Mouse (Mus musculus) forelimb bud, embryonic 11.5 days (tissue): ENCODE results near the gene Tbxas1.

Experiments
- DNase-seq: peaks from one replicate; pipeline ENCODE4 v3.0.0-alpha.2; 2012; ENCODE audit warnings: low read depth, low spot score

The Tbxas1 gene

GRCm38 (mm10) chr6:38875258-38876070 lies at the start of gene Tbxas1:
TSS of gene Tbxas1 (plus strand) at chr6:38875404.
- peak; percentile 31 for DNase-seq

DNA sequence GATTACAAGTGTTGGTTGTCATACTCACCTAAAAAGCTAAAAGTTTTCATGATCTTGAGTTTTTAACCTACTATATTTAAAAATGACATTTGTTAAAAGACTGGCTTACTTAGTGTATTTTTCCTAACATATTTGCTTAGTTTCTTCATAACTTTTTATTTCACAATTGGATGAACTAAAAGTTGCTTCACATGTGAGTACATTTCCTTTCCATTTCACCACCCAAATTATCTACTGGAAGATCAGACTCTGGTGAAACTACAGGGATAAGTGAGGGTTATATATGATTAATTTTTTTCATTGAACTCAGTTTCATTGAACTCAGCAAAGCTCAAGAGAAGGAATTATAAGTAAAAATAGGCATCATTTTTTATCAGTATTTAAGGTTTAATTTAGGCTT lies 49.3 kb upstream of the Tbxas1 start:
- DNase-seq: no peak

DNA sequence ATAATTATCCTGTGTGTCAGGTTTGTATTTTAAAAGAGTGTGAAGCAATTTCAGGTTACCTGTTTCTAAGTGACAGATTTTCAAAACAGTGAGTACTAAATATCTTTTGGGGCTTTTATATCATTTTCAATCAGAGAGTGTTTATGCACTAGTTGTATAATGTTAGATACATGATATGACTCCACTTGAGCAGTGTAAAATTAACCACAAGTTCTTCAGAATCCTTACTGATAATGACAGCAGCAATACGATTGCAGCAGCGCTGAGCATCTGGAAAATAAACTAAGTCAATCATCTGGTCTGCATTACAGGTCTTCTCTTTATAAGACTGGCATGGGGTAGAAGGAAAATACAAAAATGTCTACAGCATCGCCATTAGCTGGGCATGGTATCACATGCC lies 48.3 kb upstream of the Tbxas1 start:
- DNase-seq: no peak

DNA sequence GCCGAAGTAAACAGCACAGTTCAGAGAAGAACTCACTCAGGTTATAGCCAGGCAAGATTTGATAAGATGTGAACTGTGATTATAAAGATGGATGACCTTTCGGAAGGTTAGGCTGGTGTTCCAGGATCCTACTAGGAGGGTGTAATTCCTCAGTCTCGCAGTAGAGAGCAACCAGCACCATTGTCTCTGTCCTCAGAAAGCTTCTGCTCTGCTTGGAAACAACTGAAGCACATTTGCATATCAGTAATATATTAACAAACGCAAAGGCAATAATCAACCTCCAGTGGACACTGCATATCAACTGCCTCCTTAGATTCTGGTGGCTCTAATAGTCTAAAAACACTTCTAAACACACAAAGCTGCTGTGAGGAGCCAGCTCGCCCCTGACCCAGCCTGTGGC lies 47.8 kb upstream of the Tbxas1 start:
- DNase-seq: no peak

GRCm38 (mm10) chr6:38828211-38828610 lies 47.0 kb upstream of the Tbxas1 start:
- no peak for DNase-seq

DNA sequence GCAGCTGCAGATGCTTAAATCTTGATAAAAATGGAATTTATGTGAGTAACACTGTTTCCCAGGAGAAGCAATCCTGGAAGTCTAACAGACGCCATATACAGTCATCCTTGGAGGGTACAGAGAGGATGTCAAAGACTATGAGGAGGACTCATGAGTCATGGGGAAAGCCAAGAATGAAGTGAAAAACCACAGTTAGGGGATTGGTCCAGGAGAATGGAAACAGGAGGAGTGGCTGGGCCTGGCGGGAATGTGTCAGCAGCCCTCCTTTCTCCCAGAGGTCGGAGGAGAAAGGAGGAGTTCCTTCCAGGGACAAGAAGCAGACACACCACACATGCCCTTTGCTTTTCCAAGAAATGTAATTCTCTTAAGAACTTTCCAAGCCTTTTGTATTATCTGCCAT lies 45.8 kb upstream of the Tbxas1 start:
- DNase-seq: no peak

DNA sequence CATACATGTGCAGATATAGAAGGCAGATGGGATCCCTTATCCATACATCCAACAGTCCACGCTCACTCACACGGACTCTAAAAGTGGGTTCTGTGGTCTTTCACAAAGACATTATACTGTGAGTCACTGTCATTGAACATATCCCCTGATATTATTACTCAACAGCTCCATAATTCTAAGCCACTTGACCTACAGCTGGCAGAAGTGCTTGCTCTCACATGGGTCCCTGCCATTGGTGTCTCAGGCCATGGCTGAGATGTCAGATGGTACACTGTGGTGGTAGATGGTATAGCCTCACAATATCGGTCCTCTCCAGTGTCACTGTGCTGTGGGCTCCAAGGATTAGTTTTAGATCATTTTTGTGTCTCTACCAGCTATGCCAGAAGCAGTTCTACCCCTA lies 41.5 kb upstream of the Tbxas1 start:
- DNase-seq: no peak

DNA sequence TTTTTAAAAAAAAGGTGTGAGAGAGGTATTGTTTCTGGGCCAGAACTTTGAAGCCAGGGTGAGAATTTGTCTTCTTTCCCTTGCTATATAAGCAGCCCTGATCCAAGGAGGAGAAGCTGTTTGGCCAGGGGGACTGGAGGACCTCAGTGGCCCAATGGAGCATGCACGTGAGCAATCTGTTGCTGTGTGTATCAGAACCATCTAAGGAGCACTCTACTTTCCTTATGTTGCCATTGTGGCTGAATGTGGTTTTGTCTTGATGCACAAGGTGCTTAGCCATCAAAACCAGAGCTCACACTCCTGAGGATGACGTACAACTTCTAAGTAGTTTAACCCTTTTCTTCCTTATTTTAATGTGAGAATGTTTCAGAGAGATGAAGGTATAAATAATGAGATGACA lies 40.5 kb upstream of the Tbxas1 start:
- no peak for DNase-seq

DNA sequence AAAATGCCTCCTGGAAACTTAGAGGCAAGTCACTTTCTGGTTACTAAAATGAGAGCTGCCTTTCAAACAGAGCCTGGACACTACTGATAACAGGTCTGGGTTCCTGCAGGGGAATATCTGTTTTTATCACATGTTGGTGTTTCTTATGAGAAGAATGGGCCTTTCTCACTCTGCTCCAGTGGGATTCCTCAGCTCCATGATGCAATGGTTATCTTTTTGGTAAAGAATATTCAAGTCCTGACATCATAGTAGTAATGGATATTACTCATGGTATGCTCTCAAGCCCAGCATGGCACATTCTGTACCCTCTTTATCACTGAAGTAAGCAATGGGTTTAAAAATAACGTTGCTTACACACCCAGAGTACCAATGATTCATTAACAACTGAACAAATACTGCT lies 40.0 kb upstream of the Tbxas1 start:
- DNase-seq: no peak

DNA sequence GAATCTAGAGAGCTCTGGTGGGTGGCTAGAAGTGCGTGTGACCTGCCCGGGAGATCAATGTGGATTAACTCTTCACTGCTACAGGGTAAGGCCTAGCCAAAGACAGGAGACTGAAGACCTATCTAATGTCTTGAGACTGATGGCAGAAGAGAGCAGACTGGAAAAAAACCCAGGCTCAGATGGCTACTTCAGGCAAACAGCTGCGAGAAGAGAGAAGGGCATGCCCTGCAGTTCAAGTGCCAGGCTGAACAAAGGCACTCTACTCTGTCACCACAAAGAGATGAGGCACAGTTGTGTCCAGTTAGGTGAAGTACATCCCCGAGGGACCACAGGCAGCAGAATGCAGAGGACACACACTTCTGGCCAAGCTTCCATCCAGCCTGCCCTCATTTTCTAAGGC lies 37.1 kb upstream of the Tbxas1 start:
- DNase-seq: no peak

GRCm38 (mm10) chr6:38839891-38840290 lies 35.3 kb upstream of the Tbxas1 start:
- DNase-seq: no peak

- no peak for DNase-seq
Observed at GRCm38 (mm10) chr6:38840380-38840779, 34.8 kb upstream of the Tbxas1 start.

DNA sequence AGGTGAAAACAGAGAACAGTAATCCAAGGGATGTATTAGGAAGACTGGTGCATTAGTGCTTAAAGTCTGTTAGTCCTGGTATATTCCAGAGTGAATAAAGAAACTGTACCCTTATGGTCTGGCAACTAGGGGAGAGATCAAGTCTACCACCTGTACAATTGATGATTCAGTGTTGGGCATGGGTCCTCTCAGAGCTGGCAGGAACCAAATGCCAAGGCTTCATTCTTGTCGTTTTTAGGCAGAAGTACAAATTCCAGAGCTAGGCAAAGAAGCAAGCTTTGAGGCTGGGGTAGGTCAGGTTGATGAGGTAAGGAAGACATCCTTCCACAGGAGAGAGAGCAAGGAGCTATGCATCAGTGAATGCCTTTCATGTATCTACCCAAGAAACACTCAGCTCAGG lies 34.4 kb upstream of the Tbxas1 start:
- DNase-seq: no peak

GRCm38 (mm10) chr6:38841551-38841950 lies 33.7 kb upstream of the Tbxas1 start:
- DNase-seq: no peak

- DNase-seq: no peak
Observed at GRCm38 (mm10) chr6:38845117-38845516, 30.1 kb upstream of the Tbxas1 start.

GRCm38 (mm10) chr6:38845876-38846275 lies 29.3 kb upstream of the Tbxas1 start:
- no peak for DNase-seq

DNA sequence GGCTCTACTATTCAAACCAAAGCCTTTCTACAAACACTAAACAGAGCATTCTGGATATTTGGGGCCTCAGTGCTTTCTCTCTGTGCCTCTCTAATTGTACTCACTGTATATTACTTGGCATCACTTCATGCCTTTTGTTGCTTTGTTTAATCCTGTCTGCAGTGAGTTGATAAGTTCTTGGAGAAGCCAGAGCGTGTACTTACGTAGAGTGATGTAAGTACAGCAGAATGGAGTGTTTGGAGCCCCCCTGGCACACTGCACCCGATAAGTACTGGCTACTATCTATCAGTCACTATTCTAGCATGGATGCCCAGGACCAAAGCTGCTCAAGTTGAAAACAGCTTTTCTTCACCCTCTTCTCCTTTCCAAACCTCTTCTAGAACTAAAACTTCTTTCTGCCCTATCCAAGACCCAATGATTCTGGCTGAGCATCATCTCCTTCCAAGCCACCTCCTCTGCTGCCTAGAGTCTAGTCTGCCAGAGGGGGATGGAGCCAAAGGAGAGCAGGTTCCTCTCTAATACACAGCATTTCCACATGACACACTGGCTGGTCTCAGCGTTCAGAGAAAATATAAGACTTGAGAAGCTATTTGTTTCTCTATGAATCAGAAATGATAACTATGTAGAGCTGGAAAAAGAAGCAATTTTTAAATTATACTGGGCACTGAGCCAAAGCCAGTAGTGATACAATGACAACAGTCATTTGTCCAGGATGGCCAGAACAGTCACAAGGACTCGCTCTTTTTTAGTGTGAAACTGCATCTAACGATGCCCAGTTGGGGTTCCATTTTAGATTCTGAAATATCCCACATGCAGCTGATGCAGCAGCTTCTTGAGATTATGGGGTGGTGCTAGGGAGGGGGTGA lies 28.6 kb upstream of the Tbxas1 start:
- DNase-seq: no peak

- DNase-seq: no peak
Observed at GRCm38 (mm10) chr6:38847447-38847846, 27.8 kb upstream of the Tbxas1 start.

- DNase-seq: no peak
Observed at GRCm38 (mm10) chr6:38847958-38848910, 27.0 kb upstream of the Tbxas1 start.

GRCm38 (mm10) chr6:38850715-38851259 lies 24.4 kb upstream of the Tbxas1 start:
- DNase-seq: no peak

DNA sequence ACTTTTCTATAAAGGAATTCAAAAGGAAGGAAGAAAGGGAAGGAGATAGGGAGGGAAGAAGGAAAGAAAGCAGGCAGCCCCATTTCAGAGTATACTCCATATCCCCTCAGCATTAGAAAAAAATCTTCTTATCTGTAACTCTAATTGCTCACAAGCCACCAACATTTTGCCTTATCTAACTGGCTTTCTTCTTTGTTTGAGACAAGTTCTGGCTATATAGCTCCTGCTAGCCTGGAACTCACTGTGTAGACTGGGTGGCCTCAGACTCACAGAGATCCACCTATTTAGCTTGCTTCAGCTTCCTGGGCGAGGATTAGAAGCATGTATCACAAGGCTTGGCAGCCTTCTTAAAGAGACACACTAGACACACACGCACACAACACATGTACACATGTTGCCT lies 23.5 kb upstream of the Tbxas1 start:
- DNase-seq: no peak
